Mouse (Mus musculus) hindlimb bud, embryonic 11.5 days (tissue): Measurements from ENCODE around the gene Rps6kc1.

ENCODE experiments used
- DNase-seq: peaks from one replicate; pipeline ENCODE4 v3.0.0-alpha.2; 2012; ENCODE audit warnings: low read depth, low spot score; ENCODE audit errors: extremely low spot score

Rps6kc1 gene

DNA sequence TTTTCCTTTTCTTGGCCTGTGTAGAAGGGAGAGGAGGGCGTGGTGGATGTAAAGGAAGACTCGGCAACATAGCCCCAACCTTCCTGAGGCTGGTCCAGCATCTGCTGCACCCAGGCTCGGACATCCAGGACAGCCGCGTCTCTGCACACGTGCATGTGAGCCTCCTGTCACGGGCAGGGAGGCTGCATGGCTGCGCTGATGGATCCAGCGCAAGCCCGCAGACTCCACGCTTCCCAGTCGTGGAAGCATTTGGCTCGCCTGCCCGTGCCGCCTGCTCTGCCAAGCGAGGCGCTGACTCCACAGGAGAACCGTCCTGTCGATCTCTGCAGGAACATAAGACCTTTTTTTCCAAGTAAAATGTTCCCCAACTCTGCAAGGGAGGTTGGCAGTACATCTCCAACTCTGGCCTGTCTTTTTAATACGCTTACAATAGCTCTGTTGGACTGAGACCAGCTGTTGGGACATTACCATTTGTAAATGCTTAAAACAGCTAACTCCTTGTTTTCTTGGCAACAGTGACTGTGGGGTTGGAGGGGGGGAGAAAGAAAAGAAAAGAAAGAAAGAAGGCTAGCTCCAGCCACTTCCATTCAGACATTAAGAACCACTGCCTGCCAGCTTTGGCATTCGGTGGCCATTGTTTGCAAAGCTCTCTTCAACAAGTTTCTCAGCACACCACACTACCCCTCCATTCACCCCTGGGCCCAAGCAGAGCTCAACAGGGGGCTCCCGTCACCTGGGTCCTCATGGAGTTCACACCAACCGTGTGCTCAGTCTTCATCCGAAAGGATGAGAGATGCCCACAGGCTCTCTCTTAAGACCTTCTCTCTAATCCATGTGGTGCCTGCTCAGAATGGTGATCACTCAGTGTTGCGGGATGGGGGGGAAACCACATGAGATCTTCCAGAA is 229.3 kb downstream of the Rps6kc1 start:
- DNase-seq: no peak

DNA sequence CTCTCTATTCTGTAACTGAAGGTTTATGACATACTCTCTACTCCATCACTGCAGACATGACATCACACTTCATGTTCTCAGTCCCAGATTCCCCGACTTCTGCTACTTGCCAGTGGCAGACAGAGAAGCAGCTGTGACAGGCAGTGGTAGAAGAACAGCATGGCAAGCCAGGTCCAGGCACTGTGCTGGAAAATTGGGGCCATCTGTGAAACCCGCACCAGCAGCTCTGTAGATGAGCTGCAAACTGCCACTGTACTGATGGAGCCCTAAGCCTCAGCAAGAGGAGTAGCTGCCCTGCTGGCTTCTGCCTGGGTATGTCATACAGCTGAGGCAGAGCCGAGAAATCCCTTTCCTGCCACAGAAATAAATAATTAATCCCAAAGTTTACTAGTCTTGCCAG is 236.1 kb downstream of the Rps6kc1 start:
- no peak for DNase-seq

DNA sequence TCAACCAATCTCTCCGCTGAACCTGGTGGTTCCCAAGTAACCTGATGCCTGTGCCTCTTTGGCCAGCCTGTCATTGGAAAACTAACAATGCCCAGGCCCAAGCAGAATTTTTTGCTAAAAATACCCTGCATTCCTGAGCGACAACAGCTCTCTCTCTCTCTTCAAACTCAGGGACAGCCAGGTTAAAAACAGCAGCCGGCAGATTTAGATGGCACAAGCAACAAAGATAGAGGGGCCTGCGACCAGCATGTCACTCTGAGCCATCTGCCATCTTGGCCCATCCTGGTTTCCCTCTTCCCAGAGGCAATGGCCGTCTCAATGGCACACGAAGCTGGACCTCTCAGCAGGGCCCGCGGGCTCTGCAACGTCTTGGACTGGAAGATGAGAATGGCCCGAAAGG is 242.5 kb downstream of the Rps6kc1 start:
- DNase-seq: no peak

DNA sequence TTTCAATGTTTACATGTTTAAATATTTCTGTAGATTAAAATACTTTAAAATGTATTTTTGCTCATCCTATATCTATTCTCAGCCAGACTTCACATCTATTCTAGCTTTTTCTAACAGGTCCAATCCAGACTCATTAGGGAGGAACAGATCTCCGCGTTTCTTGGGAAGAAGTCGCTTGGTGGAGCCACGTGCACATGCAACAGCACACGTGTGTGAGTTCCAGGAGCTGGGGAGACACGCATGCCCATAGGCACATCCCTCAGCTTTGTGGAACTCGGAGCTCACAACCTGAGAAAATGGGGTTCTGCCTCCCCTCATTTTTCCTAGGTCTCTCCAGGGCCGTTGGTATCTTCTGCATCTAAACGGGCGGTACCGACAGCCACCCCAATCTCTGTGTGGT is 243.7 kb downstream of the Rps6kc1 start:
- DNase-seq: no peak

DNA sequence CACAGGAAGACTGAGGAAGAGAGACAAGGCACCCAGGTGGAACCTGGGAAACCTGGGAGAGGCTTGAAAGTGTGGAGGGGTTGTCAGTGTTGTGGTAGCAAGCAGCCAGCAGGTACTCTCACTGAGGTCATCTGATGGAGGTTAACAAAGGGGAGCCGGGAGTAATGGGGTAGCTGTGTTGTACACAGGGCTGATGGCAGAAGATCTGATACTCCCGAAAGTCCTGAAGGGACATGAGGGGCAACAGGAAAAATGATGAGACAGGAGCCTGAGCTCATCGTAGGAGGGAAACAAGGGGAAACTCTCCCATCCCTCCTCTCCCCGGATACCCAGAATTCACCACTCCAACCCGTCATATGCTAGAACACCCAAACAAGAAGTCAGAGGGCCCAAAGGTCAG is 244.2 kb downstream of the Rps6kc1 start:
- no peak for DNase-seq

DNA sequence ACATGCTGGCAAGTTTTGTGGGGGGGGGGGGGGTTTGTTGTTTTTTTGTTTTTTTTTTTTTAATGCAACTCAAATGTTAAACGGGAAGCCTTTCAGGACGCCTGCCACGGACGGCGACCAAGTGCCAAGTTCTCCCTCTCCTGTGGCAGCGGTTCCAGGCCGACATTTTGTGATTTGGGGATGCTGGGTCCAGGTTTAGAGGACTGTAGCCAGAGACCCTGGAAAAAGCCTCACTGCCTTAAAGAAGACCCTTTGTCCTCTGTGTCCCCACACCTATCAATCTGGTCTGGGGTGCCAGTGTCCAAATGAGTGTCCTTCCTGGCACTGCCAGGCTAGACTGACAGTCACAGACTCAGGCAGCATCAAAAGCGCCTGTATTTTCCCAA is 246.1 kb downstream of the Rps6kc1 start:
- no peak for DNase-seq

DNA sequence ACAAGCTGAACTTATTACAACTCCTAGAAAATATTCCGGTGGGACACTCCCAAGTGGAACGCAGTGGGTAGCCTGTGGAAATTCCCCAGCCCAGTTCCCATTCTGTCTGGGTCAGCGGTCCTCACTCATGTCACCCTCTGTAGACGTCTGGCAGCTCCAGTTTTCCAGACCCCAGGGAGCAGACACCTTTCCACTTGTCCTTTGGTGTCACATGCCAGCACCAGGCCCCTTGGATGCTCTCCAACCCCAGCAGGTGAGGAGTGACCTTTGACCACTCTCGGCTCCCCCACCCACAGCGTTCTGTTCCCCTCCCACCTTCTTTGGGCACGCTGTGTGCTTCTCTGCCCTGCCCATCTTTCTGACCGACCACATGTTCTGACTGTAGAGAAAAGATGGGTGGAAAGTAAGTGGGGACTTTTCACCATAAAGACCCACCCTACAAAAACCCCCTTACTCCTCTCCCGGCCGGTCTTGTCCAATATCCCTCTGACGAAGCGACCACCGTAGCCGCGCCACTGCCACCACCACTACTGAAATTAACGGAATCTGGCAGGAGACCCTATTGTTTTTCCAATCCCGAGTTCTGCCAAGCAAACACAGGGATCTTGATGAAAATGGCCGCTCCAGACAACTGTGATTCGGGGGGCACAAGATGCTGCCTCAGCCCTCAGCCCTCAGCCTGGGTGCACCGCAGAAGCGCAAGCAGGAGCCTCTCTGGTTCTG is 246.6 kb downstream of the Rps6kc1 start:
- no peak for DNase-seq

DNA sequence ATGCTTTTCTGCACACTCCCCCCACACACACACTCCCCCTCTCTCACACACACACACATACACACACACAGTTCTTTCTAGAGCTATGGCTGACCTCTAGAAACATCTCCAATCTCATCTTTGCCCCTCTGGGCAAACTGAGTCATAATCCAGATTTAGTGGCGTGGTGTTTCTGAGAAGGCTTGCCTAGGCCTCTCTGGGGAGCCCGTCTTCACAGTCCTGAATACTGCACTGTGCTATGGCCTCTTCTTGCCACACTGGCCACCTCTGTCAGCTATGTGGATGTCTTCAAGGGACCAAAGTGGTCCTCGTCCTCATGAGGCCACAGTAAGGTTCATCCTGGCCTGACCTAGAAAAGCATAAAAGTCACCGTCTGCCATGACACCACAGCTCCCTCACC is 247.6 kb downstream of the Rps6kc1 start:
- DNase-seq: no peak

DNA sequence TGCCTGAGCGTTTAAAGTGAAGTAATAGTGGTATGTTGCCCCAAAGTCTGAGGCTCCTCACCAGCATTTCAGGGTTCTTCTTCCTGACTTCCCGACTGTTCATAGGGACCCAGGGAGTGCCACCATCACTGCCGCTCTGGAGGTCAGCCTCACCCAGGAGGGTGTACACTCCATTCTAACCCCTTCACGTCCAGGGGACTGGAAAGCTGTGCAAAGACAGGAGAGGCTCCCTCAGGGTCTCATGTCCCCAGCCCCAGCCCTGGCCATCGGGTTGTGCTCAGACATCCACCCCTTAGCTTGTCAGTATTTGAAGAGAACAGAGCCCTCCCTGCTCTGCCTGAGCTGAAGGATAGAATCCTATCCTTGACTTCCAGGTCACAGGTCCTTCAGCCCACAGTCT is 248.8 kb downstream of the Rps6kc1 start:
- DNase-seq: no peak

DNA sequence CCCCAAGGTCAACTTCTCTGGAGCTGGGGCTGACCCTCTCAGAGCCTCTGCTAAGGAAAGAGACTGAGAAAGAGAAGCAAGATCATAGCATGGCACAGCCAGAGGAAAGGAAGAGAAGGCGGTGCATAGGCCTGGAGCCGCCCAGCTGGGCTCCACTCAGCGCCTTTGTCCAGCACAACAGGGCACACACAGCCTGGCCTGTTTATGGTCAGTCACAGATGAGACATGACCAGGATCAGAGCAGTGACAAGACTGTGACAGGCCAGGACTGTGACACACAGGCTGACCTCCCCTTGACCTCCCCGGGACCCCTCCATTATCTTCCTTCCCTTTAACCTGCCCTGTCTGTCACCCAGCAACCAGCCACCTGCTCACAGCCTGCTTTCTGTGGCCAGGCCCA is 249.8 kb downstream of the Rps6kc1 start:
- DNase-seq: no peak

DNA sequence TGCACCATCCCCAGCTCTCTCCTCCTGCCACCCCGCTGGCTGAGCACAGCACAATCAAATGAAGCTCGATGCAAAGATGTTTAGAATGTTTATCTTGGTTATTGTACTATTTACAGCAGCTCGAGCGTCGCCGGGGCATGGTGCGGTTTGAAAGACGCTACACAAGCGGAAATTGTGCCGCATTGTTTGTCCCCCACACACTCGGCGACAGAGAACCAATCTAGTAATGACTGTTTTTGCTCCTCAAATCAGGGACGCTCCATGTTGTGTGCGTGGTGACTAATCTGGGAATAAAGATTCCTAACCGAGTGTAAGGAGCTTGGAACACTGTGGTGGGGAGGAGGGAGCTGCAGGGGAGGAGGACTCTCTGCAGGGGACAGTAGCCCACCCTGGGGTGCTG is 250.3 kb downstream of the Rps6kc1 start:
- no peak for DNase-seq

DNA sequence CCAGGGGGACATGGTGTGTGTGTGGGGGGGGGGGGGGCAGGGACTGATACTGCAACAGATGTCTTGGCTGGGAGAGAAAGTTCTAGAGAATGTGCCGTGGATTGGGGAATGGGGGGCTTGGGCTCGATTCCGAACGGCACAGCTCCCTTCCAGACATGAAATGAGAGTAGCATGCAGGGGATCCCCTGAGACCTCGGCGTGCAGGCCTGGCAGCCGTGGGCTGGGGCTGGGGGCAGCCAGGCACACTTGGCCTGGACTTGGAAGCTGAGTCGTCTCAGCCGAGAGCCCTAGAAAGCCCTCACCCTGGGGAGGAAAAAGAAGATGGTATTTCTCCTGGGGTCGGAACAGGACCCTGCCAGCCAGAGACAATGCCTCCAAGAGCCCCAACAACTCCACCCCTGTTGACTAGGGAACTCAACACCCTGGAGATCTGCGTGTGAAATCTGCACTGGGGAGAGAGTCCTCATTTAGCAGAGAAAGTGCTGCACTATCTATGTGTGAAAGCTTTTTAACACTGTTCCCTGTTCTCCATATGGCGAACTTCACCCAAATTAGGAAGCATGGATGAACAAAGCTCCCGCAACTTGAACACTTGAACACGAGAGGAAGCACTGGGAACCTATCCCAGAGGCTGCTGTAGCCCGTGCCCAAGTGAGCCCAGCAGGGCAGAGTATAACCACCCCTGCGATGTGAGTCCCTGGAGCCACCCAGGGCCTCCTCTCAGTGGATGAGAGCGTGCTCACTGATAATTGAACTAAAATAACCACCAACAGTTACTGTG is 251.7 kb downstream of the Rps6kc1 start:
- no peak for DNase-seq

DNA sequence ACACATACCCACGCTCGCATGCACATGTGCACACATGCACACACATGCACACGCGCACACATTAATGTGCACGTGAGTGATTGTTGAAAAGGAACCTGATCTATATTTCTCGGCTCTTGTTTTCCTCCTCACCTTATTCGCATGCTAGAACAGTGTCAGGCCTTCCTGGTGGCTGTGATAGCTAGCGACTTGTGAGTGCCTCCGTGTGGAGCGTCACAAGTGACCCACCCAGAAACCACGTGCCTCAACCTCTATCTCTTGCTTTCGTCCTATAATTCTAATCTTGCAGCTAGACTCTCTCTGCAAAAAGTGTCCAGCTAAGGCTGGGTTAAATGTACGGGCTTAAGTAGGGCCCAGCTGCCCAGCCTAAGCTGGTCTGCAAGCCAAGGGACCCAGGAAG is 253.3 kb downstream of the Rps6kc1 start:
- no peak for DNase-seq

DNA sequence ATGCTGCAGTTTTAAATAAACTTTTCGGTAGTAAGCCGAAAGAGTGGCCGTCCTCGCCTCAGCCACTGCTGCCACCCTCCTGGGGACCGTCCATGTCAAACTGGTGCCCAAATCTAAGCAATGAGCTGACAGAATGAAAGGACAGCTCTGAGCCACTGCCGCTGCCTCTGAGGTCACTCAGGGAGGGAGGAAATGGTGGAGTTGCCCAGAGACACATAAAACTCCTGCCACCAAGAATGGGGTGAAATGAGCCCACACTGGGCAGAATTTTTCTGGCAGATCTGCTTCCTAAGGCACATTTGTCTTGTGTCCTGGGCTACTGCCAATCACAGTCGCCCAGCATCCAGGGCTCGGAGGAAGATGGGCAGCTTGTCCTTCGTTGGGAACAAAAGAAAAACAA is 255.5 kb downstream of the Rps6kc1 start:
- no peak for DNase-seq

DNA sequence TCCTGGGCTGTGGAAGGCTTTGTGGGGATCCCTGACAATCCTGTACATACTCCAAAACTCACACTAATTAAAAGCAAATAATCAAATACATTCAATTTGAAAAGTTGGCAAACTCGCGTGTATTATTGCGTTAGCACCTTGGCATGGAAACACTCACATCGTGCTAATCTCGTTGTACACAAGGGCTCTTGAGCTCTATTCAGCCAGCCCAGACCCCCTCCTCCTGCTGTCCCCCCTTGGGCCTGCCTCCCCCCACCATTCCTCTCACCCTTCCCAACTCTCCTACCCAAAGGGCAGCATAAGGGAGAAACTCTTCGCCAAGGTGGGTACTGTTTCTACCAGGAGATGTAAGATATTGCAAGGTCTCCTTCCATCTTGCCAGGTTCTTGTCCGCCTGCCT is 255.9 kb downstream of the Rps6kc1 start:
- DNase-seq: no peak

DNA sequence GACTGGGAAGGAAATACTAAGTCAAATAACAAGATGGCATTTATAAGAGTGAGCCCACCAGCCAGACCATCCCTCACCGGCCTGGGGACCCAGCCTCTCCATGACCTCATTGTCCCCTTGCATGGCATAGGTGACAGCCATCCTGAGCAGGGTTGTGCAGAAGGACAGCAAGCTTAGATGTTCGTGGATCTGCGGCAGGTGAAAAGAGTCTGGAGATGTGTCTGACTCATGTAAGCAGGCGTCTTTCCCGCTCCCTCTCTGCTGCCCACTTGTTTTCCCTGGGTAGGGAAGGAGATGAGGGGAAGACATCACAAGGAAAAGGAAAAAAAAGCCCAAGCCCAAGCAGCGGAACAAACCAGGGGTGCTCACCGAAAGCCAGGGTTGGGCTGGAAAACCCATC is 256.5 kb downstream of the Rps6kc1 start:
- no peak for DNase-seq

DNA sequence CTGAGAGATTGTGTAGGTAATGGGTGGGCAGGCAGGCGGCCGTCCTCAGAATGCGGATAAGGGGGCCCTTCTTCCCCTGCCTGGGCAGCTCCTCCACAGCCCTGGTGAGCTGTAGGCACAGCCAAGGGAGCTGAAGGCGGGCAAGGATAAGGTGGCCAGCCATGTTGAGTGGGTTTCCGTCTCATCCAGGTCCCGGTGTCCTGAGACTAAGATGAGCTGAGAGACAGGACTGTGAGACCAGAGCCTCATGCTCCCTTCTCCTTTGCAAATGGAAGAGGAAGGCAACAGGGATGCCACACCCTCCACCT is 256.9 kb downstream of the Rps6kc1 start:
- no peak for DNase-seq

DNA sequence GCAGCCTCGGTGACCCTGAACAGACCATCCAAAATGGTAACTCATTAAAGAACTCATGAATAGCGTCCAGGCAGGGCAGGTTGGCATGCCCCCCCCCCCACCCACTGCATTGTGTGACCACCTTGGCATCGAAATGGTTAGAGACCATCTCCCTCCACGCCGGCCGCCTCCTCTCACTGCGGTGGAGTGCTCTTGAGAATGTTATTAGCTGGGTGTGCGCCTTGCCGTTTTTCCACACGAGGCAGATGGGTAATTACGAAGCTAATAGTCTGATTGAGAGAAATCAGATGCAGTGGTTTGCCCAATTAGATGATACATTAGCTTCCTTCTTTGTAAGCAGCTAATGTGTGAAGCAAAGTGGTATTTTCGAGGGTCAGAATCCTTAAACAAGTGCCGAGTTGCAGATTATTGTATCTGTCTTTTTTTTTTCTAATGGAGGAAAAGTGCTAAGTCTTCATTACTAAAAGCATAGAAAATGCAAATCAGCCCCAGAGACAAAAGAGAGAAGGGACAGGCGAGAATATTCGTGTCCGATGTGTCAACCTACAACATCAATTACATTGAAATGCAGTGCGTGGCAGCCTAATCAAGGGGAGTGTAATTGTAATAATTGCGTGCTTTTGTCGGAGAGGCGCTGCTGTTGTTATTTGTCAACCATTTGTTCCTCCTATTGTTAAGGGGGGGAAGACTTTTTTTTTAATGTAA is 257.4 kb downstream of the Rps6kc1 start:
- DNase-seq: no peak

DNA sequence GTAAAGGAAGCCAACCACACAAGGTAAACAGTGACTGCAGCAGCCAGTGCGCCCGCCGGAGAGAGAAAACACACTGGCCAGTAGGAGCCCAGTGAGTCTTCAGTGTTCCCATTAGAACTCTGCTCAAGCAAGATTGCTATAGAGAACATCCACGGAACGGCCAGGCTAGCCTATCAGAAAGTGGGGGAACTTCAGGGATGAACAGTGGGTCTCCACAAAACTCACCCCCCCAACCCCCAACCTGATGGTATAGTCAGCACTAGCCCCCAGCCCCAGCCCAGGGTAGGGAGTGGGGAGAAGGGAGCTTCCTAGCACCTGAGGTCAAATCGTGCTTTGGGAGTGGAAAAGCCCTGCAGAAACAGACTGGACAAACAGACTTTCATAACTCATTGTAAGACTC is 258.5 kb downstream of the Rps6kc1 start:
- DNase-seq: no peak
